In the genomic region with DNA sequence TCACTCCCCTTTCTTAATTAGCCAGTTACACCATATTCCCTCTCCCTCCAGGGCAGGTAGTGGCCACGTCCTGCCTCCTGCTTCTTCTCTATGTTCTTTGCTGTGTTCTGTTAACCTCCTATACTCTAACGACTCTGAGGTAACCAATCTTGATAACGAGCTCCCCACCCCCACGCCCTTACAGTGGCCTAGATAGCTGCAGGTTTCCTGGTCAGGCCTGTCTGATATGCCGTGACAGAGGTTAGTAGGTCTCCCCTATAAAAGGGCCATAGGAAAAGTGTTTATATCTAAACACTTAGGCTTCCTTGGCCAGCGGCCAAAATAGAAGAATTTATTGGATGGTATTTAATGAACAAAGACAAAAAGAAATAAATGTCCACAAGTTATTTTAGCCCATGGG, we compare ENCODE assay signal across 19 mouse cellular contexts.
DNase-seq lines count a peak whose midpoint lies in the region; ATAC-seq and TF ChIP-seq lines count a peak whose summit lies in the region.
"Had no signal": no experiment of that assay in that cellular context is flagged by ENCODE, and none has a peak within 500 bp of the region (broad histone marks: within the 10 kb centered on the region; RNA-seq: fewer than 3 reads in every experiment).

No protein-coding gene starts in this region.

- H3K9ac ChIP-seq in liver, embryonic 11.5 days (ENCODE audit: low read depth, low read length), result no peak overlapping the region
- H3K9ac ChIP-seq in liver, postnatal 0 days (replicated peaks), result no peak overlapping the region
- H3K9ac ChIP-seq in liver, embryonic 13.5 days, result no peak overlapping the region
- H3K9ac ChIP-seq: embryonic facial prominence, embryonic 13.5 days; forebrain, embryonic 13.5 days; forebrain, postnatal 0 days; heart, embryonic 15.5 days; hindbrain, embryonic 13.5 days had no signal

- H3K27me3 ChIP-seq in liver, embryonic 11.5 days (replicated peaks; ENCODE audit: control insufficient read depth, insufficient read depth, low read length), result no peaks in the 10 kb centered on the region
- H3K27me3 ChIP-seq in liver, postnatal 0 days (ENCODE audit: insufficient read depth, low read length), result no peaks in the 10 kb centered on the region
- no peaks in the 10 kb centered on the region for H3K27me3 ChIP-seq in spleen, adult 2 months (ENCODE audit: control insufficient read depth, insufficient read depth, low read length)
- no peaks in the 10 kb centered on the region for H3K27me3 ChIP-seq in liver, embryonic 13.5 days
- H3K27me3 ChIP-seq: embryonic facial prominence, embryonic 13.5 days; forebrain, embryonic 13.5 days; heart, embryonic 15.5 days; hindbrain, embryonic 13.5 days had no signal

- H3K9me3 ChIP-seq in liver, embryonic 11.5 days (ENCODE audit: control insufficient read depth, low read length), result no peaks in the 10 kb centered on the region
- no peaks in the 10 kb centered on the region for H3K9me3 ChIP-seq in liver, postnatal 0 days (ENCODE audit: low read length)
- H3K9me3 ChIP-seq in liver, embryonic 13.5 days (replicated peaks), result no peaks in the 10 kb centered on the region
- H3K9me3 ChIP-seq: embryonic facial prominence, embryonic 13.5 days; heart, embryonic 15.5 days; hindbrain, embryonic 13.5 days had no signal

- H3K4me1 ChIP-seq in liver, embryonic 11.5 days (replicated peaks; ENCODE audit: control insufficient read depth, insufficient read depth, low read length), result peaks cover 8% of the 10 kb centered on the region
- H3K4me1 ChIP-seq in liver, postnatal 0 days (ENCODE audit: insufficient read depth), result peaks cover 18% of the 10 kb centered on the region
- peaks cover 49% of the 10 kb centered on the region for H3K4me1 ChIP-seq in spleen, adult 2 months (ENCODE audit: control insufficient read depth, insufficient read depth, insufficient read length)
- peaks cover 38% of the 10 kb centered on the region for H3K4me1 ChIP-seq in liver, embryonic 13.5 days (replicated peaks)
- H3K4me1 ChIP-seq: forebrain, embryonic 13.5 days; hindbrain, embryonic 13.5 days had no signal

- ATAC-seq in liver, embryonic 11.5 days (replicated peaks; ENCODE audit: low FRiP score), result peak; percentile 47; the same call in 1 of the 2 replicates
- no peak for ATAC-seq in liver, postnatal 0 days
- ATAC-seq in liver, embryonic 13.5 days (ENCODE audit: low read depth), result peak; percentile 68
- ATAC-seq: forebrain, embryonic 13.5 days; forebrain, postnatal 0 days had no signal

- H3K4me2 ChIP-seq in liver, embryonic 11.5 days, result no peak overlapping the region
- H3K4me2 ChIP-seq in liver, postnatal 0 days (ENCODE audit: low read depth, low read length), result no peak overlapping the region
- no peak overlapping the region for H3K4me2 ChIP-seq in liver, embryonic 13.5 days
- H3K4me2 ChIP-seq: embryonic facial prominence, embryonic 13.5 days; forebrain, embryonic 13.5 days; heart, embryonic 11.5 days; heart, embryonic 15.5 days; hindbrain, embryonic 13.5 days had no signal

- TF ChIP-seq EP300 in liver, postnatal 0 days (IDR thresholded peaks at IDR 0.05; ENCODE audit: low read depth), result no peak

- DNase-seq in liver, embryonic 11.5 days (ENCODE audit: low spot score), result no peak
- DNase-seq in liver, postnatal 0 days, result no peak
- no peak for DNase-seq in spleen, adult 2 months (ENCODE audit: low read depth in 1 of 2, low spot score in 2 of 2)
- DNase-seq in spleen, adult 12 weeks (ENCODE audit: low spot score), result no peak
- DNase-seq in liver, embryonic 13.5 days, result no peak
- no peak for DNase-seq in embryo, embryonic 11 days
- DNase-seq: adrenal gland, postnatal 14 days; cerebellum, adult 11-12 months; cerebellum, adult 9-10 months; cerebellum, postnatal 25 days; forebrain, postnatal 0 days; gastrocnemius, postnatal 14 days; heart, adult 2 months; heart, postnatal 14 days had no signal

- no peak for TF ChIP-seq CTCF in liver, postnatal 0 days (IDR thresholded peaks at IDR 0.05; ENCODE audit: low read depth)
- TF ChIP-seq CTCF in spleen, adult 2 months (IDR thresholded peaks at IDR 0.05; ENCODE audit: extremely low read depth, insufficient read depth, insufficient read length, insufficient replicate concordance), result no peak

- H3K27ac ChIP-seq in liver, embryonic 11.5 days (ENCODE audit: low read depth, low read length), result no peak overlapping the region
- H3K27ac ChIP-seq in liver, postnatal 0 days (ENCODE audit: low read depth), result no peak overlapping the region
- H3K27ac ChIP-seq in spleen, adult 2 months (ENCODE audit: insufficient read depth, low read length), result peak overlapping the region; percentile 63; the same call in 1 of the 2 replicates
- no peak overlapping the region for H3K27ac ChIP-seq in liver, embryonic 13.5 days
- H3K27ac ChIP-seq: embryonic facial prominence, embryonic 13.5 days; forebrain, embryonic 13.5 days; heart, adult 2 months; heart, embryonic 15.5 days; hindbrain, embryonic 13.5 days had no signal

- no peaks in the 10 kb centered on the region for H3K36me3 ChIP-seq in liver, embryonic 11.5 days (ENCODE audit: control insufficient read depth, insufficient read depth, low read length)
- H3K36me3 ChIP-seq in liver, postnatal 0 days (replicated peaks; ENCODE audit: insufficient read depth, low read length), result no peaks in the 10 kb centered on the region
- H3K36me3 ChIP-seq in spleen, adult 2 months (ENCODE audit: control insufficient read depth, insufficient read depth, low read length), result no peaks in the 10 kb centered on the region
- no peaks in the 10 kb centered on the region for H3K36me3 ChIP-seq in liver, embryonic 13.5 days
- H3K36me3 ChIP-seq: embryonic facial prominence, embryonic 13.5 days; heart, embryonic 15.5 days; hindbrain, embryonic 13.5 days had no signal

- H3K4me3 ChIP-seq in liver, embryonic 11.5 days (ENCODE audit: low read depth, low read length), result no peak overlapping the region
- H3K4me3 ChIP-seq in liver, postnatal 0 days (ENCODE audit: low read depth, low read length), result no peak overlapping the region
- H3K4me3 ChIP-seq in spleen, adult 2 months (ENCODE audit: extremely low read depth, insufficient read depth, insufficient read length), result no peak overlapping the region
- no peak overlapping the region for H3K4me3 ChIP-seq in liver, embryonic 13.5 days (replicated peaks)
- H3K4me3 ChIP-seq: embryonic facial prominence, embryonic 13.5 days; forebrain, embryonic 13.5 days; heart, adult 2 months; heart, embryonic 15.5 days; hindbrain, embryonic 13.5 days had no signal

- no peak for TF ChIP-seq POLR2A in spleen, adult 2 months (IDR thresholded peaks at IDR 0.05; ENCODE audit: low read depth, low read length)

- 52% methylated on average over 6 of the region's 6 CpGs for WGBS in liver, embryonic 11.5 days
- WGBS in liver, postnatal 0 days (ENCODE audit: insufficient replicate concordance), result 54% methylated on average over 6 of the region's 6 CpGs
- WGBS in spleen, adult 2 months, result 73% methylated on average over 6 of the region's 6 CpGs
- 24% methylated on average over 6 of the region's 6 CpGs for WGBS in liver, embryonic 13.5 days (ENCODE audit: insufficient replicate concordance)
